Mouse (Mus musculus) embryo, embryonic 11 days (tissue): ENCODE data around the gene Olfr432.
A peak's percentile ranks its signal among the peaks of the same experiment; 100 is the strongest.
"Not testable (repeated sequence)": the region's sequence is repeated elsewhere in the genome, so short reads cannot be mapped to it uniquely, and the experiment has no call there.

Experiments used
- DNase-seq: peaks from one replicate; pipeline ENCODE4 v3.0.0-alpha.2; 2015

Gene Olfr432

GRCm38 (mm10) chr1:174048893-174049292 lies at the start of gene Olfr432:
TSS of gene Olfr432 (plus strand) at chr1:174049205.
- no peak for DNase-seq

- DNase-seq, result not testable (repeated sequence)
Measured at GRCm38 (mm10) chr1:174004352-174005109, 44.5 kb upstream of the Olfr432 start.

- not testable (repeated sequence) for DNase-seq
Measured at GRCm38 (mm10) chr1:174007050-174007449, 42.0 kb upstream of the Olfr432 start.

- no peak for DNase-seq
Measured at GRCm38 (mm10) chr1:174031698-174032097, 17.3 kb upstream of the Olfr432 start, which contains the start of gene Ifi205. TSS of gene Ifi205 (minus strand) at chr1:174031810.

GRCm38 (mm10) chr1:174035841-174036240 lies 13.2 kb upstream of the Olfr432 start:
- no peak for DNase-seq

- no peak for DNase-seq
Measured at GRCm38 (mm10) chr1:174038480-174038879, 10.5 kb upstream of the Olfr432 start.

- DNase-seq, result no peak
Measured at GRCm38 (mm10) chr1:174040523-174041177, 8.4 kb upstream of the Olfr432 start, which contains the start of gene Olfr433. TSS of gene Olfr433 (plus strand) at chr1:174040705.

GRCm38 (mm10) chr1:174042091-174042884 lies 6.7 kb upstream of the Olfr432 start:
- DNase-seq, result not testable (repeated sequence)

- DNase-seq, result no peak
Measured at GRCm38 (mm10) chr1:174044431-174044830, 4.6 kb upstream of the Olfr432 start.

GRCm38 (mm10) chr1:174048227-174048626 lies 778 bp upstream of the Olfr432 start:
- DNase-seq, result not testable (repeated sequence)

GRCm38 (mm10) chr1:174049357-174049756 lies 352 bp downstream of the Olfr432 start:
- not testable (repeated sequence) for DNase-seq

- no peak for DNase-seq
Measured at GRCm38 (mm10) chr1:174050532-174050931, 1.5 kb downstream of the Olfr432 start.

GRCm38 (mm10) chr1:174051515-174051914 lies 2.5 kb downstream of the Olfr432 start:
- no peak for DNase-seq

- no peak for DNase-seq
Measured at GRCm38 (mm10) chr1:174051931-174052536, 3.0 kb downstream of the Olfr432 start.

- DNase-seq, result no peak
Measured at GRCm38 (mm10) chr1:174052981-174053380, 4.0 kb downstream of the Olfr432 start.

- DNase-seq, result no peak
Measured at GRCm38 (mm10) chr1:174055248-174055647, 6.2 kb downstream of the Olfr432 start.

- DNase-seq, result no peak
Measured at GRCm38 (mm10) chr1:174066305-174066704, 17.3 kb downstream of the Olfr432 start, which contains the start of gene Olfr430. TSS of gene Olfr430 (plus strand) at chr1:174066605.

- DNase-seq, result no peak
Measured at GRCm38 (mm10) chr1:174084031-174084430, 35.0 kb downstream of the Olfr432 start, which contains the start of gene Olfr429. TSS of gene Olfr429 (plus strand) at chr1:174084331.

- no peak for DNase-seq
Measured at GRCm38 (mm10) chr1:174096591-174096990, 47.6 kb downstream of the Olfr432 start, which contains the start of gene Olfr427. TSS of gene Olfr427 (plus strand) at chr1:174096891.

- DNase-seq, result peak; percentile 5
Measured at GRCm38 (mm10) chr1:174103735-174104134, 54.7 kb downstream of the Olfr432 start.
